22 mouse cellular contexts compared by ENCODE assay signal in genomic region chr2:102362896-102363530, GRCm38 (mm10). TPM values are rescaled to one million over a fixed set of nuclear protein-coding genes. Genes with fewer than 3 reads are reported as not detected.
DNase-seq lines count a peak whose midpoint lies in the region; ATAC-seq lines count a peak whose summit lies in the region.
"Had no signal": no experiment of that assay in that cellular context is flagged by ENCODE, and none has a peak within 500 bp of the region (broad histone marks: within the 10 kb centered on the region; RNA-seq: fewer than 3 reads in every experiment).

No protein-coding gene starts in this region.

- H3K36me3 ChIP-seq in lung, embryonic 16.5 days (ENCODE audit: control insufficient read depth, insufficient read depth, low read length): no peaks in the 10 kb centered on the region
- H3K36me3 ChIP-seq: midbrain, embryonic 13.5 days; neural tube, embryonic 12.5 days had no signal

- DNase-seq in heart, adult 11 months: peak; percentile 50
- DNase-seq in heart, postnatal 36 days: no peak
- DNase-seq in lung, postnatal 36 days: no peak
- DNase-seq in NIH3T3 (ENCODE audit: low read depth): peak; percentile 21
- no peak for DNase-seq in cerebellum, postnatal 36 days
- no peak for DNase-seq in adrenal gland, postnatal 14 days
- DNase-seq: adrenal gland, adult 8-10 months; B cell, adult 2 months; cerebellum, postnatal 10 days; embryo, embryonic 11 days; gastrocnemius, postnatal 10 days; heart, adult 18-20 months; thymus, adult 18-20 months; thymus, postnatal 4 days had no signal

- no peak overlapping the region for H3K4me3 ChIP-seq in lung, embryonic 16.5 days (ENCODE audit: low read length)
- H3K4me3 ChIP-seq: midbrain, embryonic 13.5 days; neural tube, embryonic 12.5 days had no signal

- H3K27me3 ChIP-seq in lung, embryonic 16.5 days (ENCODE audit: control insufficient read depth, insufficient read depth, low read depth, low read length): no peaks in the 10 kb centered on the region
- H3K27me3 ChIP-seq: midbrain, embryonic 13.5 days; neural tube, embryonic 12.5 days had no signal

- no peak overlapping the region for H3K9ac ChIP-seq in lung, embryonic 16.5 days (ENCODE audit: low read length)
- H3K9ac ChIP-seq: midbrain, embryonic 13.5 days; neural tube, embryonic 12.5 days had no signal

- 64% methylated on average over 1 of the region's 1 CpGs for WGBS in lung, embryonic 16.5 days

- intact Hi-C loops in heart, postnatal 36 days (cut with DNase I): no loop called here

- H3K4me1 ChIP-seq in lung, embryonic 16.5 days (replicated peaks; ENCODE audit: control insufficient read depth, insufficient read depth, low read length): peaks cover 17% of the 10 kb centered on the region
- H3K4me1 ChIP-seq: neural tube, embryonic 12.5 days had no signal

- ATAC-seq in lung, embryonic 16.5 days (ENCODE audit: low read depth): no peak
- 0 out of 2 replicates have a peak, but pooled peaks have one; percentile 27 for ATAC-seq in megakaryocyte progenitor cell, adult 5-6 weeks (replicated peaks; ENCODE audit: poor library complexity)
- ATAC-seq: forebrain, embryonic 16.5 days; hindbrain, postnatal 0 days; intestine, postnatal 0 days; midbrain, embryonic 13.5 days had no signal

- H3K9me3 ChIP-seq in lung, embryonic 16.5 days (ENCODE audit: control insufficient read depth, low read length): no peaks in the 10 kb centered on the region
- H3K9me3 ChIP-seq: midbrain, embryonic 13.5 days; neural tube, embryonic 12.5 days had no signal

- no peak overlapping the region for H3K4me2 ChIP-seq in lung, embryonic 16.5 days (ENCODE audit: low read depth, low read length)
- H3K4me2 ChIP-seq: midbrain, embryonic 13.5 days; neural tube, embryonic 12.5 days had no signal

- peak overlapping the region; percentile 59 for H3K27ac ChIP-seq in lung, embryonic 16.5 days (ENCODE audit: low read length)
- H3K27ac ChIP-seq: hindbrain, postnatal 0 days; macrophage; midbrain, embryonic 13.5 days; neural tube, embryonic 12.5 days had no signal

RNA-seq across cellular contexts. Expression of gene Trim44, which starts 44.6 kb away (rescaled TPM):
- total RNA-seq in heart, postnatal 36 days (2021): 10 to 100 TPM; 26.4 to 30.0 TPM
- 16.2 and 16.6 TPM in 2 replicates for polyA plus RNA-seq in lung, embryonic 16.5 days (2015; fragmentation: Nextera tagmentation; extraction: Ambion mirVana)
- total RNA-seq in megakaryocyte progenitor cell, adult 5-6 weeks (2015): 27.8 and 31.6 TPM in 2 replicates
- 35.6 and 40.8 TPM in 2 replicates for total RNA-seq in megakaryocyte progenitor cell, adult 5-6 weeks (2017)
- total RNA-seq in adrenal gland, postnatal 14 days (2021): 64.5 and 76.8 TPM in 2 replicates

Comparison
In these comparisons a context has a peak if more than half of its experiments do, and no peak if none do; other contexts are left out.
1. DNase-seq: peak in heart, adult 11 months (single experiment) and NIH3T3 (single experiment); none in heart, postnatal 36 days (0 of 2), lung, postnatal 36 days (single experiment), cerebellum, postnatal 36 days (0 of 2) and adrenal gland, postnatal 14 days (single experiment).